Mouse (Mus musculus): ENCODE measurements around the gene Slc35b4. TPM values are rescaled to one million over a fixed set of nuclear protein-coding genes. Genes with fewer than 3 reads are reported as not detected.

The Slc35b4 gene
- polyA plus RNA-seq, 1 experiment from 2014 or later, result 52.1 TPM

DNA sequence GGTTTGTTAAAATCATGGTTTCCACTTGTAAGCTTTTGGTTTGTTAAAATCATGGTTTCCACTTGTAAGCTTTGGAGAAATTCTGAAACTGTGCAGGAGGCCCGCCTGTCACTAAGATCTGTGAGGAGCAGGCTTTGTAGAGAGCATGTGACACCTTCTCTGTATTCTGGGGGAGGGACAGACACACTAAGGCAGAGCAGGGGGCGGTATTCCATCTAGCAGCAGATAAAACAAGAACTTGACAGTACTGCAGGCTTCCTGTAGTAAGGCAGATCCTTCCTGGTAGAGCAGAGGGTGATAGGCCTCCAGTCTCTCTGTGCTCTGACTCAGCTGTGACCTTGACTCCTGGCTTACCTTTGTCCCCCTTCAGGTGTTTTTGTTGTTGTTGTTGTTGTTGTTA, 47.6 kb downstream of the Slc35b4 start:
- no peak for DNase-seq (ENCODE audit: low spot score)
- Histone ChIP-seq H3K27ac (ENCODE audit: low read depth) (no peak overlapping the region), H3K27me3 (replicated peaks; ENCODE audit: control insufficient read depth, insufficient read depth, low read length) (no peaks in the 10 kb centered on the region), H3K4me2 (ENCODE audit: low read length) (no peak overlapping the region), H3K9ac (ENCODE audit: low read length) (no peak overlapping the region), H3K4me3 (ENCODE audit: low read depth, low read length) (no peak overlapping the region), H3K36me3 (ENCODE audit: control insufficient read depth, insufficient read depth, low read length) (no peaks in the 10 kb centered on the region), H3K4me1 (replicated peaks; ENCODE audit: control insufficient read depth, insufficient read depth, low read length) (no peaks in the 10 kb centered on the region), H3K9me3 (ENCODE audit: control insufficient read depth, low read length) (no peaks in the 10 kb centered on the region)
- 54% methylated on average over 2 of the region's 2 CpGs for WGBS
- ATAC-seq (replicated peaks; ENCODE audit: low FRiP score, low TSS enrichment, low read depth), result no peak

DNA sequence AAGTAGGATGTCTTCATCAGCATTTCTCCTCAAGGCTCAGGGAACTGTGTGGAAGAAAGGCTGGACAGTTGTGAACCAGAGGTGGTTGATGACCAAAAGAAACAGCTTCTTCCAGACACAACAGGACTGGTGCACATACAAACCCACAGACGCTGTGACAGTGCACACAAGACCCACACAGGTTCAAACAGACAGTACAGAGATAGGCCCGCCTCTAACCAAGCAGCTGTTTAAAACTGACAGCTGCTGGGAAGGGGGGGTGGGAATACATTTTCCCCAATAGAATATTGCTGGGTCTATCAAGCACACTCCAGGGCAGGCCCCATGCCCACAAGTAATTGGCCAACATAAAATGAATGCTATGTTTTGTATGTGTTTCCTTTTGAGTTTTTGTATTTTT, 52.5 kb downstream of the Slc35b4 start:
- Histone ChIP-seq H3K4me1 (replicated peaks; ENCODE audit: control insufficient read depth, insufficient read depth, low read length) (no peaks in the 10 kb centered on the region), H3K9ac (ENCODE audit: low read length) (no peak overlapping the region), H3K27me3 (replicated peaks; ENCODE audit: control insufficient read depth, insufficient read depth, low read length) (no peaks in the 10 kb centered on the region), H3K36me3 (ENCODE audit: control insufficient read depth, insufficient read depth, low read length) (no peaks in the 10 kb centered on the region), H3K4me2 (ENCODE audit: low read length) (no peak overlapping the region), H3K27ac (ENCODE audit: low read depth) (no peak overlapping the region), H3K9me3 (ENCODE audit: control insufficient read depth, low read length) (no peaks in the 10 kb centered on the region), H3K4me3 (ENCODE audit: low read depth, low read length) (no peak overlapping the region)
- no peak for ATAC-seq (replicated peaks; ENCODE audit: low FRiP score, low TSS enrichment, low read depth)
- no peak for DNase-seq (ENCODE audit: low spot score)
- WGBS, result 70% methylated on average over 2 of the region's 2 CpGs

DNA sequence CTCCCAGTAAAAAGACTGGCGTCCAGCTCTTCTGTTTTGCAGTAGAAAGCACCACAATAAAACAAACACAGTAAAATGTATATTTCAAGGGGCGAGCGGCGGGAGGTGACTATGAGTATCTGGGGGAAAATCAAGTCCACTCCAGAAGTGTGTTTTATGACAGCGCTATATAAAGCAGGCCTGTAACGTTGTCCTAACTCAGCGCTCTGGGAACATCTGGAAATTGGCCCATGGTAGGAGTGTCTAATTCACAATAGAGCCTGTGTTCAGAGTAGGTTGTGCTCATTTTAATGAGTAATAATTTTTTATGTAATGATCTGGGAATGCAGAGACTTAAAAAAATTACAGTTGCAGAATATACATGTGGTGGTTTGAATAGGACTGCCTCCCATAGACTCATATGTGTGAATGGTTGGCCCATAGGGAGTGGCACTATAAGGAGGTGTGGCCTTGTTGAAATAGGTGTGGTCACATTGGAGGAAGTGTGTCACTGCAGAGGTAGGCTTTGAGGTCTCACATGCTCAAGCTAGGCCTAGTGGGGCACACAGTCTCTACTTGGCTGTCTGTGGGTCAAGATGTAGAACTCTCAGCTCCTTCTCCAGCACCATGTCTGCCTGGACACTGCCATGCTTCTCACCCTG, 60.0 kb downstream of the Slc35b4 start:
- Histone ChIP-seq H3K27me3 (replicated peaks; ENCODE audit: control insufficient read depth, insufficient read depth, low read length) (no peaks in the 10 kb centered on the region), H3K4me1 (replicated peaks; ENCODE audit: control insufficient read depth, insufficient read depth, low read length) (no peaks in the 10 kb centered on the region), H3K36me3 (ENCODE audit: control insufficient read depth, insufficient read depth, low read length) (no peaks in the 10 kb centered on the region), H3K4me2 (ENCODE audit: low read length) (no peak overlapping the region), H3K27ac (ENCODE audit: low read depth) (no peak overlapping the region), H3K4me3 (ENCODE audit: low read depth, low read length) (no peak overlapping the region), H3K9ac (ENCODE audit: low read length) (no peak overlapping the region), H3K9me3 (ENCODE audit: control insufficient read depth, low read length) (no peaks in the 10 kb centered on the region)
- DNase-seq (ENCODE audit: low spot score) (no peak), ATAC-seq (replicated peaks; ENCODE audit: low FRiP score, low TSS enrichment, low read depth) (no peak)
- WGBS, result 72% methylated on average over 7 of the region's 7 CpGs

DNA sequence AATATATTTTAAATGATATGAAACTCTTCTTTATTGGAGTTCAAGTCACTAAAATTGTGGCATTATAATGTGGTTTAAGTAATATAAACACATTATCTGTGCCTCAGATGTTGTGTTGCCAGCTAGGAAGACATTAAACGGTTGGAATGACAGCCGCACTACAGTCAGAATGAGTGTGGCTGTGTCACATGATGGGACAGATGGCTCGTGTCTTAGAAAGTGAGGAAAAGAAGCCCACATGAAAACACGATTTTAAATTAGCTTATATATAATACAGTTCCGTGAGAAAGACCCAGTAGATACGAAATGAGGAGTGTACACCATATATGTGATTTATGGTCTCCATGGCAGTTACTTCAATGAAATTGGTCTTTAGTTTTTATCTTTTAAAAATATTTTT, 65.5 kb downstream of the Slc35b4 start:
- ATAC-seq (replicated peaks; ENCODE audit: low FRiP score, low TSS enrichment, low read depth) (no peak), DNase-seq (ENCODE audit: low spot score) (no peak)
- WGBS, result 81% methylated on average over 6 of the region's 6 CpGs
- Histone ChIP-seq H3K4me3 (ENCODE audit: low read depth, low read length) (no peak overlapping the region), H3K9ac (ENCODE audit: low read length) (no peak overlapping the region), H3K36me3 (ENCODE audit: control insufficient read depth, insufficient read depth, low read length) (no peaks in the 10 kb centered on the region), H3K4me1 (replicated peaks; ENCODE audit: control insufficient read depth, insufficient read depth, low read length) (no peaks in the 10 kb centered on the region), H3K4me2 (ENCODE audit: low read length) (no peak overlapping the region), H3K9me3 (ENCODE audit: control insufficient read depth, low read length) (no peaks in the 10 kb centered on the region), H3K27me3 (replicated peaks; ENCODE audit: control insufficient read depth, insufficient read depth, low read length) (no peaks in the 10 kb centered on the region), H3K27ac (ENCODE audit: low read depth) (no peak overlapping the region)

DNA sequence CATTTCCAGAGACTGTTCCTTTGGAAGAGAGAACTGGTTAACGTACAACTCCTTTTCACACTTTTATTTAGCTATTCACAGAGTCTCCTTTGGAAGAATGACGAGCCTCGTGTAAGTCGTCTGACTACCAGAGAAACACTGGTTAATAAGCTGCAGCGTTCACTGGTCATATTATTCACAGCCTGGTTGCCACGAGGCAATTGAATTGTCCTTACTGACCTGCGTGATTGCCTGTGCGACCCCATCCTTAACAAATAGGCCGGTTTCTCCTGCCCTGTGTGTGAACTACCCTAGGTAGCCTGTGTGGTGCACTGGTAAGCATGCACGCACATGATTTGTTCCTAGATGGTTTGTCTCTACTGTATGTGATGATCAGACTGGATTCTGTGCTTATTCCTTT, 66.3 kb downstream of the Slc35b4 start:
- Histone ChIP-seq H3K9me3 (ENCODE audit: control insufficient read depth, low read length) (no peaks in the 10 kb centered on the region), H3K27me3 (replicated peaks; ENCODE audit: control insufficient read depth, insufficient read depth, low read length) (no peaks in the 10 kb centered on the region), H3K27ac (ENCODE audit: low read depth) (no peak overlapping the region), H3K4me3 (ENCODE audit: low read depth, low read length) (no peak overlapping the region), H3K9ac (ENCODE audit: low read length) (no peak overlapping the region), H3K4me2 (ENCODE audit: low read length) (no peak overlapping the region), H3K36me3 (ENCODE audit: control insufficient read depth, insufficient read depth, low read length) (no peaks in the 10 kb centered on the region), H3K4me1 (replicated peaks; ENCODE audit: control insufficient read depth, insufficient read depth, low read length) (no peaks in the 10 kb centered on the region)
- no peak for DNase-seq (ENCODE audit: low spot score)
- no peak for ATAC-seq (replicated peaks; ENCODE audit: low FRiP score, low TSS enrichment, low read depth)
- 73% methylated on average over 10 of the region's 10 CpGs for WGBS

Other genes starting within 250 kb of the Slc35b4 start
- 0.70 and 0.74 TPM in 2 replicates for gene Lrguk, start 147.7 kb downstream of the Slc35b4 start, polyA plus RNA-seq (2014; fragmentation: Nextera tagmentation; extraction: Ambion mirVana)
- 160 and 170 TPM in 2 replicates for gene Akr1b3, start 140.4 kb upstream of the Slc35b4 start, polyA plus RNA-seq (2014; fragmentation: Nextera tagmentation; extraction: Ambion mirVana)
- gene Akr1b8, start 177.0 kb upstream of the Slc35b4 start, polyA plus RNA-seq (2014; fragmentation: Nextera tagmentation; extraction: Ambion mirVana), result 6.2 and 6.6 TPM in 2 replicates
- gene Akr1b10, start 207.1 kb upstream of the Slc35b4 start, polyA plus RNA-seq (2014; fragmentation: Nextera tagmentation; extraction: Ambion mirVana), result 17.0 and 17.6 TPM in 2 replicates
- 0.23 TPM in 1 of 2 replicates, not detected in the other for gene Akr1b7, start 235.2 kb upstream of the Slc35b4 start, polyA plus RNA-seq (2014; fragmentation: Nextera tagmentation; extraction: Ambion mirVana)

All from intestine, embryonic 14.5 days (tissue).